Mouse (Mus musculus) spleen, postnatal 4 days (tissue): Measurements from ENCODE around the gene Dppa2.
"Not testable (repeated sequence)": the region's sequence is repeated elsewhere in the genome, so short reads cannot be mapped to it uniquely, and the experiment has no call there.

Source experiments
- DNase-seq, 2 experiments: peaks; one replicate each; pipeline ENCODE4 v3.0.0; 2022; ENCODE audit warnings: low spot score in 2 of 2

The Dppa2 gene

GRCm38 (mm10) chr16:48303509-48303908 lies at the start of gene Dppa2:
Dppa2 (plus strand) TSS chr16:48303908.
- no peak for DNase-seq

- no peak for DNase-seq
Measured at GRCm38 (mm10) chr16:48254584-48254983, 49.1 kb upstream of the Dppa2 start.

- DNase-seq = no peak
Measured at GRCm38 (mm10) chr16:48259519-48259918, 44.2 kb upstream of the Dppa2 start.

- no peak for DNase-seq
Measured at GRCm38 (mm10) chr16:48262901-48263300, 40.8 kb upstream of the Dppa2 start.

- DNase-seq = no peak
Measured at GRCm38 (mm10) chr16:48265856-48266255, 37.9 kb upstream of the Dppa2 start.

GRCm38 (mm10) chr16:48276940-48277339 lies 26.8 kb upstream of the Dppa2 start:
- no peak for DNase-seq

- no peak for DNase-seq
Measured at GRCm38 (mm10) chr16:48280883-48281282, 22.8 kb upstream of the Dppa2 start.

GRCm38 (mm10) chr16:48282801-48283200 lies 20.9 kb upstream of the Dppa2 start:
- no peak for DNase-seq

- DNase-seq = no peak
Measured at GRCm38 (mm10) chr16:48283517-48283916, 20.2 kb upstream of the Dppa2 start, which contains the start of gene Dppa4. Dppa4 (plus strand) TSS chr16:48283733.

- no peak for DNase-seq
Measured at GRCm38 (mm10) chr16:48285517-48285916, 18.2 kb upstream of the Dppa2 start.

GRCm38 (mm10) chr16:48297384-48298136 lies 6.1 kb upstream of the Dppa2 start:
- DNase-seq = no peak

- DNase-seq = no peak
Measured at GRCm38 (mm10) chr16:48299884-48300283, 3.8 kb upstream of the Dppa2 start.

- no peak for DNase-seq
Measured at GRCm38 (mm10) chr16:48303983-48304382, 275 bp downstream of the Dppa2 start.

- not testable (repeated sequence) for DNase-seq
Measured at GRCm38 (mm10) chr16:48308916-48309315, 5.2 kb downstream of the Dppa2 start.

GRCm38 (mm10) chr16:48309912-48310630 lies 6.4 kb downstream of the Dppa2 start:
- no peak for DNase-seq

GRCm38 (mm10) chr16:48315294-48315693 lies 11.6 kb downstream of the Dppa2 start:
- DNase-seq = no peak

- no peak for DNase-seq
Measured at GRCm38 (mm10) chr16:48320781-48321180, 17.1 kb downstream of the Dppa2 start.

- DNase-seq = no peak
Measured at GRCm38 (mm10) chr16:48323133-48323532, 19.4 kb downstream of the Dppa2 start.

- no peak for DNase-seq
Measured at GRCm38 (mm10) chr16:48323602-48324345, 20.1 kb downstream of the Dppa2 start.

- no peak for DNase-seq
Measured at GRCm38 (mm10) chr16:48326903-48327302, 23.2 kb downstream of the Dppa2 start.

GRCm38 (mm10) chr16:48328420-48328819 lies 24.7 kb downstream of the Dppa2 start:
- no peak for DNase-seq

GRCm38 (mm10) chr16:48331822-48332221 lies 28.1 kb downstream of the Dppa2 start:
- DNase-seq = no peak
